Mouse (Mus musculus): ENCODE measurements around the gene Dpy19l3. TPM values are rescaled to one million over a fixed set of nuclear protein-coding genes. Genes with fewer than 3 reads are reported as not detected.

Gene Dpy19l3
- polyA plus RNA-seq, 1 experiment from 2014 or later: 42.5 TPM

GRCm38 (mm10) chr7:35683409-35684122 is 70.7 kb downstream of the Dpy19l3 start:
- peak; percentile 82 for ATAC-seq (ENCODE audit: low FRiP score)
- peak overlapping the region; percentile 79 for H3K27ac ChIP-seq
- 43% methylated on average over 6 of the region's 6 CpGs for WGBS

GRCm38 (mm10) chr7:35681559-35681958 is 72.7 kb downstream of the Dpy19l3 start:
- WGBS: 81% methylated on average over 3 of the region's 3 CpGs
- H3K27ac ChIP-seq: no peak overlapping the region

More at GRCm38 (mm10) chr7:35683409-35684122, 70.7 kb downstream of the Dpy19l3 start:
- Histone ChIP-seq H3K4me3 (replicated peaks) (no peak overlapping the region), H3K4me2 (no peak overlapping the region), H3K9ac (no peak overlapping the region), H3K27me3 (no peaks in the 10 kb centered on the region), H3K4me1 (peaks cover 45% of the 10 kb centered on the region), H3K36me3 (replicated peaks) (no peaks in the 10 kb centered on the region), H3K9me3 (0 out of 2 replicates have a peak, but pooled peaks cover 2% of the 10 kb centered on the region)

GRCm38 (mm10) chr7:35678976-35679375 is 75.3 kb downstream of the Dpy19l3 start:
- Histone ChIP-seq H3K9ac (no peak overlapping the region), H3K27ac (no peak overlapping the region), H3K9me3 (0 out of 2 replicates have a peak, but pooled peaks cover 2% of the 10 kb centered on the region), H3K36me3 (replicated peaks) (no peaks in the 10 kb centered on the region), H3K4me2 (no peak overlapping the region), H3K27me3 (0 out of 2 replicates have a peak, but pooled peaks cover 2% of the 10 kb centered on the region), H3K4me3 (replicated peaks) (no peak overlapping the region), H3K4me1 (peaks cover 7% of the 10 kb centered on the region)
- no peak for ATAC-seq (ENCODE audit: low FRiP score)
- WGBS: 80% methylated on average over 4 of the region's 4 CpGs

More at GRCm38 (mm10) chr7:35681559-35681958, 72.7 kb downstream of the Dpy19l3 start:
- H3K9me3 ChIP-seq: 0 out of 2 replicates have a peak, but pooled peaks cover 2% of the 10 kb centered on the region
- H3K4me1 ChIP-seq: peaks cover 25% of the 10 kb centered on the region
- ATAC-seq (ENCODE audit: low FRiP score): no peak
- H3K36me3 ChIP-seq (replicated peaks): no peaks in the 10 kb centered on the region
- no peak overlapping the region for H3K9ac ChIP-seq
- no peak overlapping the region for H3K4me3 ChIP-seq (replicated peaks)
- H3K4me2 ChIP-seq: no peak overlapping the region
- no peaks in the 10 kb centered on the region for H3K27me3 ChIP-seq

GRCm38 (mm10) chr7:35668066-35669041 is 85.9 kb downstream of the Dpy19l3 start:
- 15% methylated on average over 18 of the region's 18 CpGs for WGBS
- no peak overlapping the region for H3K9ac ChIP-seq
- 0 out of 2 replicates have a peak, but pooled peaks cover 2% of the 10 kb centered on the region for H3K27me3 ChIP-seq
- peak overlapping the region; percentile 21 for H3K4me2 ChIP-seq
- peaks cover 40% of the 10 kb centered on the region for H3K4me1 ChIP-seq
- H3K4me3 ChIP-seq (replicated peaks): no peak overlapping the region
- peak overlapping the region; percentile 80 for H3K27ac ChIP-seq
- ATAC-seq (ENCODE audit: low FRiP score): peak; percentile 79
- no peaks in the 10 kb centered on the region for H3K36me3 ChIP-seq (replicated peaks)
- H3K9me3 ChIP-seq: no peaks in the 10 kb centered on the region

GRCm38 (mm10) chr7:35663790-35664376 is 90.4 kb downstream of the Dpy19l3 start:
- Histone ChIP-seq H3K36me3 (replicated peaks) (no peaks in the 10 kb centered on the region), H3K27ac (peak overlapping the region; percentile 61), H3K4me1 (peaks cover 28% of the 10 kb centered on the region), H3K4me3 (replicated peaks) (no peak overlapping the region), H3K9me3 (peaks cover 8% of the 10 kb centered on the region; the same call in 1 of the 2 replicates), H3K4me2 (peak overlapping the region; percentile 21), H3K9ac (peak overlapping the region; percentile 1; the same call in 1 of the 2 replicates), H3K27me3 (0 out of 2 replicates have a peak, but pooled peaks cover 2% of the 10 kb centered on the region)
- 37% methylated on average over 16 of the region's 16 CpGs for WGBS
- peak; percentile 37; the same call in 1 of the 2 replicates for ATAC-seq (ENCODE audit: low FRiP score)

DNA sequence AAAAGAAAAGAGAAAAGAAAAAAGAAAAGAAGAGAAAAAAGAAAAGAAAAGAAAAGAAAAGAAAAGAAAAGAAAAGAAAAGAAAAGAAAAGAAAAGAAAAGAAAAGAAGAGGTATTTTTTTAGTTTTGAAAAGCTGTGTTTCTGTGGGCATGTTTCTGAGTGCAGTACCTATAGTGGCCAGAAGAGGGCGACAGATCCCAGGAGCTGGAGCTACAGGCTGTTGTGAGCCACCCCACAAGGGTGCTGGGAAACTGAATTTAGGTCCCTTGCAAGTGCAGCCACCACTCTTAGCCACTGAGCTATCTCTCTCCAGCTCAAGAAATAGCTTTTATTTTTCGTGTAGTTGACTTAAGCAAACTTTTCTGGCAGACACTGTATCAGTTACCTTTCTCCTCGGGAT is 95.1 kb downstream of the Dpy19l3 start:
- no peak overlapping the region for H3K4me2 ChIP-seq
- no peak overlapping the region for H3K4me3 ChIP-seq (replicated peaks)
- no peaks in the 10 kb centered on the region for H3K27me3 ChIP-seq
- no peaks in the 10 kb centered on the region for H3K36me3 ChIP-seq (replicated peaks)
- no peak for ATAC-seq (ENCODE audit: low FRiP score)
- H3K4me1 ChIP-seq: peaks cover 10% of the 10 kb centered on the region
- H3K27ac ChIP-seq: no peak overlapping the region
- H3K9ac ChIP-seq: no peak overlapping the region
- H3K9me3 ChIP-seq: peaks cover 8% of the 10 kb centered on the region; the same call in 1 of the 2 replicates
- 60% methylated on average over 3 of the region's 3 CpGs for WGBS

DNA sequence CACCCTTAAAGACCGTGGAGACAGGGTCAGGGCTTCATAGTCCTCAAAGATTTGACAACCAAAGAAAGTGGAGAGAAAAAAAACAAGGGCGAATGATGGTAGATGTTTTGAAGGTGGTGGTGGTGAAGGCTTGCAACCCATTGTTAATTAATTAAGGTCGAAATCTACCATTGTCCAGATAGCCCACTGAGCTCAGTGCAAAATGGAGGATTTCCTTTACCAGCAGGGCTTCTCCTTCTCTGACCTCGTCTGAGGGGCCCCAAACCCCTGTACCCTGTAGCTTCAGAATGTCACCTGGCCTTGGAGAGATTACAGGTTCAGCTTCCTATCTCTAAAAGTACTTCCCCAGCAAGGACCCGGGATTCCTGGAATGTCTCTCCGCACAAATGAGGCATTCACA is 96.4 kb downstream of the Dpy19l3 start:
- H3K4me2 ChIP-seq: no peak overlapping the region
- H3K9me3 ChIP-seq: peaks cover 8% of the 10 kb centered on the region; the same call in 1 of the 2 replicates
- no peak overlapping the region for H3K9ac ChIP-seq
- no peaks in the 10 kb centered on the region for H3K36me3 ChIP-seq (replicated peaks)
- no peak overlapping the region for H3K27ac ChIP-seq
- H3K27me3 ChIP-seq: no peaks in the 10 kb centered on the region
- ATAC-seq (ENCODE audit: low FRiP score): no peak
- 37% methylated on average over 6 of the region's 6 CpGs for WGBS
- no peak overlapping the region for H3K4me3 ChIP-seq (replicated peaks)
- no peaks in the 10 kb centered on the region for H3K4me1 ChIP-seq

DNA sequence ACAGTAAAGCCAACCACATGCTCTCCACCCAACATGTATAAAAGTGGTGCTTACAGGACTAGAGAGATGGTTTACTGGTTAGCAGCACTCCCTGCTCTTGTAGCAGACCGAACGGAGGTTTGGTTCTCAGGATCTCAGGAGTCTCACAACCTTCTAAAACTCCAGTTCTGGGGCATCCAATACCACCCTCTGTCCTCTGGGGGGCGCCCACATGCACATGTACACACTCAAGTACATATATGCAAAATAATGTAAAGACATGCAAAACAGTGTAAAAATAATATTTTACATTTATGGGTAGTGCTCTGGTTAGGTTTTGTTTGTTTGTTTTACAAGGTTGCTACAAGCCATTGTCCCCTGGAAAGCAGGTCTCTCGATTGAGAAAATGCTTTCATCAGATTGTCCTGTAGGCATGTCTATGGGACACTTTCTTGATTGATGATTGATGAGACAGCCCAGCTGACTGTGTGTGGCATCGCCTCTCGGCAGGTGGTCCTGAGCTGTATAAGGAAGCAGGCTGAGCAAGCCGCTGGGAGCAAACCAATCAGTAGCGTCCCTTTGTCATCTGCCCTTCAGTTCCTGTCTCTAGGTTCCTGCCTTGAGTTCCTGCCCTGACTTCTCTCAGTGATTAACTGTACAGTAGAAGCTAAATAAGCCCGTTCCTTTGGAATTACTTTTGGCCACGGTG is 102.5 kb downstream of the Dpy19l3 start:
- Histone ChIP-seq H3K4me3 (replicated peaks) (no peak overlapping the region), H3K9ac (no peak overlapping the region), H3K36me3 (replicated peaks) (no peaks in the 10 kb centered on the region), H3K27ac (no peak overlapping the region), H3K4me2 (no peak overlapping the region), H3K4me1 (peaks cover 5% of the 10 kb centered on the region; the same call in 1 of the 2 replicates), H3K27me3 (no peaks in the 10 kb centered on the region), H3K9me3 (no peaks in the 10 kb centered on the region)
- 84% methylated on average over 10 of the region's 10 CpGs for WGBS
- no peak for ATAC-seq (ENCODE audit: low FRiP score)

DNA sequence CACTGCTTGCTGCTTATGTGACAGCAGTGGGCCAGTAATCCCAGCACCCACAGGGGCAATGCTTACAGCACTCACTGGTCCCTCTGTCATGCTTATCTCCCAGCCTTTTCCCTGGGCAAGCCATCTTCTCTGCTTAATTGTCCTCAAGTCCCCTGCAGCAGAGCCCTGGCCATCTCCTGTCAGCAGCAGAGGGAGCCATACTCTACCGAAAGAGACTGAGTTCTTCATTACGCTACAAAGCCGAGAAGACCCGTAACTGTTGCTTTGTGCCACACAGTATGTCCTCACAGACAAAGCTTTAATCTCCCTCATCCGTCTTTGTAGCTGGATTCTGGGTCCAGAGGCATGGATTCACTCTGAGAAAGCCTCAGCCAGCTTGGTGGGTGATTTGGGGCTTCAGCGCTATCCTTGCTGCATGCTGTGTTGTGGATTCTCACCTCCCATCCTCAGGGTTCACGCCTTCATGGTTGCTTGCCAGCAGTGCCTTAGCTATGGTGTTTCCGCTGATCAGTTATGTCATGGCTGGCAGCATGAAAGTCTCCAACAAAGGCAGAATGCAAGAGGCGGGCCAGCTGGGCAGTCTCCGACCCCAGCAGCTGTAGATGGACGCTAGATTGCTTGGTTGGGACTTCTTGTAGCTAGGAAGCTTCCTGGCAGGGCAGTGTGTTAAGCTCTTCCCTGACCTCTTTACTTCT is 103.4 kb downstream of the Dpy19l3 start:
- no peak overlapping the region for H3K9ac ChIP-seq
- ATAC-seq (ENCODE audit: low FRiP score): no peak
- H3K9me3 ChIP-seq: no peaks in the 10 kb centered on the region
- peaks cover 9% of the 10 kb centered on the region for H3K4me1 ChIP-seq
- H3K27me3 ChIP-seq: no peaks in the 10 kb centered on the region
- H3K36me3 ChIP-seq (replicated peaks): 0 out of 2 replicates have a peak, but pooled peaks cover under 1% of the 10 kb centered on the region
- no peak overlapping the region for H3K4me2 ChIP-seq
- no peak overlapping the region for H3K27ac ChIP-seq
- WGBS: 74% methylated on average over 11 of the region's 11 CpGs
- no peak overlapping the region for H3K4me3 ChIP-seq (replicated peaks)

GRCm38 (mm10) chr7:35649071-35649470 is 105.2 kb downstream of the Dpy19l3 start:
- Histone ChIP-seq H3K36me3 (replicated peaks) (peaks cover 18% of the 10 kb centered on the region), H3K4me2 (no peak overlapping the region), H3K27ac (no peak overlapping the region), H3K4me1 (peaks cover 9% of the 10 kb centered on the region), H3K27me3 (no peaks in the 10 kb centered on the region), H3K9ac (no peak overlapping the region), H3K4me3 (replicated peaks) (no peak overlapping the region), H3K9me3 (no peaks in the 10 kb centered on the region)
- 59% methylated on average over 3 of the region's 3 CpGs for WGBS
- ATAC-seq (ENCODE audit: low FRiP score): no peak

Data from forebrain, embryonic 12.5 days (tissue).